Mouse (Mus musculus) forebrain, embryonic 13.5 days (tissue): Measurements from ENCODE around the gene Zfp709. TPM values are rescaled to one million over a fixed set of nuclear protein-coding genes. Genes with fewer than 3 reads are reported as not detected.
"Not testable (repeated sequence)": the region's sequence is repeated elsewhere in the genome, so short reads cannot be mapped to it uniquely, and the experiment has no call there.

Experiments used
- ATAC-seq: fragments of 200-750 bp; cut with Nextera tagmentation; 2 replicates; pipeline ENCODE4 v1.8.0; 2017
- H3K27ac ChIP-seq: fragments of 300-500 bp; sonication (generic); 2 replicates; pipeline ENCODE4 v1.5.1; 2015; ENCODE audit warnings: inconsistent platforms, mild to moderate bottlenecking, moderate library complexity
- H3K27me3 ChIP-seq: fragments of 300-500 bp; sonication (generic); 2 replicates; pipeline ENCODE4 v1.6.1; 2015; ENCODE audit warnings: mild to moderate bottlenecking, inconsistent platforms
- H3K36me3 ChIP-seq: fragments of 300-500 bp; sonication (generic); 2 replicates; pipeline ENCODE4 v1.6.1; 2015; ENCODE audit warnings: mild to moderate bottlenecking, inconsistent platforms; ENCODE audit not compliant: poor library complexity, severe bottlenecking
- H3K4me1 ChIP-seq: fragments of 300-500 bp; sonication (generic); 2 replicates; pipeline ENCODE4 v1.6.1; 2015; ENCODE audit warnings: inconsistent platforms
- H3K4me2 ChIP-seq: fragments of 300-500 bp; sonication (generic); 2 replicates; pipeline ENCODE4 v1.6.1; 2015; ENCODE audit warnings: inconsistent platforms, mild to moderate bottlenecking, moderate library complexity
- H3K4me3 ChIP-seq: fragments of 300-500 bp; sonication (generic); 2 replicates; pipeline ENCODE4 v1.5.1; 2015; ENCODE audit warnings: mild to moderate bottlenecking, inconsistent platforms
- H3K9ac ChIP-seq: fragments of 300-500 bp; sonication (generic); 2 replicates; pipeline ENCODE4 v1.6.1; 2015; ENCODE audit warnings: mild to moderate bottlenecking, inconsistent platforms
- H3K9me3 ChIP-seq: fragments of 300-500 bp; sonication (generic); replicated peaks from 2 replicates; pipeline ENCODE4 v1.6.1; 2016; ENCODE audit warnings: inconsistent platforms
- WGBS: fragments of 180-500 bp; shearing (Covaris S2); methylation state at CpG from one replicate; pipeline ENCODE4 v1.1.7; 2015; 5-methylcytosine and 5-hydroxymethylcytosine counted together
- polyA plus RNA-seq: library from polyadenylated mRNA; unstranded; fragments of >200 nt; fragmentation: Nextera tagmentation; extraction: Ambion mirVana; gene quantifications from 2 replicates; pipeline ENCODE4 v1.2.1, GENCODE M21; 2015

Gene Zfp709
- polyA plus RNA-seq, 1 experiment from 2014 or later, result 5.7 TPM

- not testable (repeated sequence) for H3K27ac ChIP-seq, H3K9ac ChIP-seq, H3K27me3 ChIP-seq, H3K4me1 ChIP-seq, ATAC-seq, H3K4me3 ChIP-seq, H3K9me3 ChIP-seq, H3K4me2 ChIP-seq, H3K36me3 ChIP-seq
Observed at GRCm38 (mm10) chr8:71862038-71862437, 19.8 kb upstream of the Zfp709 start.

GRCm38 (mm10) chr8:71900666-71901065 lies 18.8 kb downstream of the Zfp709 start:
- not testable (repeated sequence) for H3K9me3 ChIP-seq, H3K4me3 ChIP-seq, ATAC-seq, H3K9ac ChIP-seq, H3K4me1 ChIP-seq, H3K4me2 ChIP-seq, H3K36me3 ChIP-seq, H3K27me3 ChIP-seq, H3K27ac ChIP-seq
- WGBS, result 27% methylated on average over 11 of the region's 11 CpGs

GRCm38 (mm10) chr8:71903084-71903483 lies 21.3 kb downstream of the Zfp709 start:
- H3K4me1 ChIP-seq, H3K4me2 ChIP-seq, H3K36me3 ChIP-seq, H3K27me3 ChIP-seq, H3K27ac ChIP-seq, H3K9ac ChIP-seq, H3K9me3 ChIP-seq, H3K4me3 ChIP-seq, ATAC-seq: not testable (repeated sequence)
- 72% methylated on average over 1 of the region's 1 CpGs for WGBS

GRCm38 (mm10) chr8:71906809-71907208 lies 25.0 kb downstream of the Zfp709 start:
- Histone ChIP-seq H3K4me3 (no peak overlapping the region), H3K36me3 (no peaks in the 10 kb centered on the region), H3K9ac (no peak overlapping the region), H3K9me3 (no peaks in the 10 kb centered on the region; the same call in 1 of the 2 replicates), H3K4me2 (no peak overlapping the region), H3K27me3 (no peaks in the 10 kb centered on the region), H3K4me1 (0 out of 2 replicates have a peak, but pooled peaks cover 5% of the 10 kb centered on the region), H3K27ac (no peak overlapping the region)
- 100% methylated on average over 1 of the region's 1 CpGs for WGBS
- ATAC-seq, result no peak

- Histone ChIP-seq H3K9me3 (no peaks in the 10 kb centered on the region; the same call in 1 of the 2 replicates), H3K4me3 (peak overlapping the region; percentile 59), H3K27me3 (no peaks in the 10 kb centered on the region), H3K9ac (no peak overlapping the region), H3K36me3 (no peaks in the 10 kb centered on the region), H3K27ac (peak overlapping the region; percentile 97), H3K4me1 (0 out of 2 replicates have a peak, but pooled peaks cover 5% of the 10 kb centered on the region), H3K4me2 (peak overlapping the region; percentile 63)
- 95% methylated on average over 5 of the region's 5 CpGs for WGBS
- ATAC-seq, result no peak
Observed at GRCm38 (mm10) chr8:71907798-71908257, 26.0 kb downstream of the Zfp709 start.

GRCm38 (mm10) chr8:71908309-71909261 lies 26.8 kb downstream of the Zfp709 start, which contains the start of the genes Zfp882 and Zfp617:
Gene Zfp882, plus strand, starts transcription at chr8:71908608.
Gene Zfp617, plus strand, starts transcription at chr8:71908635.
- Histone ChIP-seq H3K36me3 (peaks cover 3% of the 10 kb centered on the region), H3K4me2 (peak within 1 kb of the TSS; percentile 63), H3K9me3 (no peaks in the 10 kb centered on the region; the same call in 1 of the 2 replicates), H3K4me1 (0 out of 2 replicates have a peak, but pooled peaks cover 5% of the 10 kb centered on the region), H3K27ac (peak within 1 kb of the TSS; percentile 97), H3K27me3 (no peaks in the 10 kb centered on the region), H3K4me3 (peak within 1 kb of the TSS; percentile 59), H3K9ac (peak within 1 kb of the TSS; percentile 79)
- 4% methylated on average over 47 of the region's 47 CpGs for WGBS
- peak; percentile 97 for ATAC-seq

- no peak overlapping the region for H3K4me3 ChIP-seq
- H3K27ac ChIP-seq, result no peak overlapping the region
- no peak for ATAC-seq
- H3K4me2 ChIP-seq, result no peak overlapping the region
- no peaks in the 10 kb centered on the region; the same call in 1 of the 2 replicates for H3K9me3 ChIP-seq
- 0 out of 2 replicates have a peak, but pooled peaks cover 5% of the 10 kb centered on the region for H3K4me1 ChIP-seq
- H3K36me3 ChIP-seq, result peaks cover 37% of the 10 kb centered on the region
- no peak overlapping the region for H3K9ac ChIP-seq
- no peaks in the 10 kb centered on the region for H3K27me3 ChIP-seq
- WGBS, result 87% methylated on average over 2 of the region's 2 CpGs
Observed at GRCm38 (mm10) chr8:71912286-71912685, 30.5 kb downstream of the Zfp709 start.

- WGBS, result under 1% methylated on average over 57 of the region's 57 CpGs
- Histone ChIP-seq H3K9me3 (no peaks in the 10 kb centered on the region), H3K27ac (peak overlapping the region; percentile 98), H3K27me3 (no peaks in the 10 kb centered on the region), H3K36me3 (peaks cover 9% of the 10 kb centered on the region; the same call in 1 of the 2 replicates), H3K4me2 (peak overlapping the region; percentile 75), H3K9ac (peak overlapping the region; percentile 84), H3K4me3 (peak overlapping the region; percentile 70), H3K4me1 (peaks cover 12% of the 10 kb centered on the region)
- ATAC-seq, result peak; percentile 99
Observed at GRCm38 (mm10) chr8:71922567-71923401, 41.0 kb downstream of the Zfp709 start.

- Histone ChIP-seq H3K4me2 (no peak overlapping the region), H3K36me3 (peaks cover 24% of the 10 kb centered on the region), H3K9ac (no peak overlapping the region), H3K4me1 (peaks cover 12% of the 10 kb centered on the region), H3K27ac (no peak overlapping the region), H3K27me3 (no peaks in the 10 kb centered on the region), H3K4me3 (no peak overlapping the region), H3K9me3 (no peaks in the 10 kb centered on the region)
- WGBS, result 97% methylated on average over 5 of the region's 5 CpGs
- ATAC-seq, result no peak
Observed at GRCm38 (mm10) chr8:71925791-71926190, 44.0 kb downstream of the Zfp709 start.

- no peak overlapping the region for H3K4me3 ChIP-seq
- no peak overlapping the region for H3K27ac ChIP-seq
- no peaks in the 10 kb centered on the region for H3K9me3 ChIP-seq
- H3K27me3 ChIP-seq, result no peaks in the 10 kb centered on the region
- peaks cover 32% of the 10 kb centered on the region for H3K36me3 ChIP-seq
- no peak overlapping the region for H3K9ac ChIP-seq
- 94% methylated on average over 3 of the region's 3 CpGs for WGBS
- ATAC-seq, result no peak
- peaks cover 12% of the 10 kb centered on the region for H3K4me1 ChIP-seq
- no peak overlapping the region for H3K4me2 ChIP-seq
Observed at GRCm38 (mm10) chr8:71926551-71926950, 44.7 kb downstream of the Zfp709 start.

GRCm38 (mm10) chr8:71927779-71928178 lies 46.0 kb downstream of the Zfp709 start:
- Histone ChIP-seq H3K4me2 (no peak overlapping the region), H3K27ac (no peak overlapping the region), H3K4me3 (no peak overlapping the region), H3K4me1 (peaks cover 12% of the 10 kb centered on the region), H3K36me3 (peaks cover 36% of the 10 kb centered on the region), H3K27me3 (no peaks in the 10 kb centered on the region), H3K9me3 (no peaks in the 10 kb centered on the region), H3K9ac (no peak overlapping the region)
- no peak for ATAC-seq

GRCm38 (mm10) chr8:71938037-71938436 lies 56.2 kb downstream of the Zfp709 start:
- H3K36me3 ChIP-seq, result peaks cover 13% of the 10 kb centered on the region
- 86% methylated on average over 2 of the region's 2 CpGs for WGBS
- not testable (repeated sequence) for H3K9me3 ChIP-seq

More at GRCm38 (mm10) chr8:71938037-71938436, 56.2 kb downstream of the Zfp709 start:
- H3K4me2 ChIP-seq, ATAC-seq, H3K27me3 ChIP-seq, H3K27ac ChIP-seq, H3K4me1 ChIP-seq, H3K9ac ChIP-seq, H3K4me3 ChIP-seq: not testable (repeated sequence)
